Mouse (Mus musculus): Measurements from ENCODE around the gene Crhbp. TPM values are rescaled to one million over a fixed set of nuclear protein-coding genes. Genes with fewer than 3 reads are reported as not detected.

Crhbp gene
- polyA plus RNA-seq, 1 experiment from 2014 or later = 0.05 TPM

DNA sequence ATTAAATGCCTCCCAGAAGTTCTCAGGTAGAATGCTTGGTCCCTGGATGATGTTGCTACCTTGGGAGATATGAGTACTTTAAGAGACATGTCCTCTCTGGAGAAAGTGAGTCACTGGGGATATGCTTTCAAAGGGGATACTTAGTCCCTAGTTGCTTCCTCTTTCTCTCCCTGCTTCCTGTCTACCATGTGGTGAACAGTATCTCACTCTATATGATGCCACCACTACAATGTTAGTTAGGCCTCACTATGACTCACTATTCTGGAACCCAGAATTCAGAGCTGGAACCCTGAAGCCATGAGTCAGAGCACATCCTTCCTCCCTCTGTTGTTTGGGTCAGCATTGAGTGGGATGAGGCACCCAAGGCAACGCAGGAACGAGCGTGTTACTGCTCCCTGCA lies 17.2 kb downstream of the Crhbp start:
- ATAC-seq (ENCODE audit: low FRiP score, low TSS enrichment) (no peak), DNase-seq (ENCODE audit: low spot score) (no peak)
- TF ChIP-seq EP300 (optimal IDR thresholded peaks at IDR 0.05) = no peak
- no peak for TF ChIP-seq CTCF (IDR thresholded peaks at IDR 0.05; ENCODE audit: low read depth)
- Histone ChIP-seq H3K4me2 (replicated peaks; ENCODE audit: low read depth) (no peak overlapping the region), H3K27ac (replicated peaks) (no peak overlapping the region), H3K4me1 (replicated peaks; ENCODE audit: control insufficient read depth, insufficient read depth) (no peaks in the 10 kb centered on the region), H3K4me3 (ENCODE audit: low read depth, low read length) (no peak overlapping the region), H3K9me3 (ENCODE audit: control insufficient read depth, low read length) (no peaks in the 10 kb centered on the region), H3K9ac (ENCODE audit: low read length) (no peak overlapping the region), H3K27me3 (ENCODE audit: control insufficient read depth, insufficient read depth, low read length) (no peaks in the 10 kb centered on the region), H3K36me3 (ENCODE audit: control insufficient read depth, insufficient read depth, low read length) (no peaks in the 10 kb centered on the region)
- WGBS = 79% methylated on average over 3 of the region's 3 CpGs

DNA sequence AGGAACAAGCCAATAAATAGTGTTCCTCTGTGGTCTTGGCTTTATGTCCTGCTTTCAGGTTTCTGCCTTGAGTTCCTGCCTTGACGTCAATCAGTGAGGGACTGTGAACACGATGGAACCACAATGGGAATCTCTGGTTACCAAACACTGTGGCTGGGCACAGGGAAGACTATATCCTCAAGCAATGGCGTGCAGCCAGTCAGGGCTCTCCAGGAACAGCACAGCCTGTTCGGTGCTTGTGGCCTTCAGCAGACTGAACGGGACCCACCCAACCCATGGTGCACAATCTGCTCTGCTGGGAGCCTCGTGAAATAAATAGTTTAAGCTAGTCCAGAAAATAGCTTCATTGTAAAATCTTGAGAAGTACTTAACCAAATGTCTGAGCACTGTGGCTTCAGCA lies 18.3 kb downstream of the Crhbp start:
- Histone ChIP-seq H3K27ac (replicated peaks) (no peak overlapping the region), H3K9me3 (ENCODE audit: control insufficient read depth, low read length) (no peaks in the 10 kb centered on the region), H3K4me2 (replicated peaks; ENCODE audit: low read depth) (no peak overlapping the region), H3K9ac (ENCODE audit: low read length) (no peak overlapping the region), H3K27me3 (ENCODE audit: control insufficient read depth, insufficient read depth, low read length) (no peaks in the 10 kb centered on the region), H3K4me3 (ENCODE audit: low read depth, low read length) (no peak overlapping the region), H3K36me3 (ENCODE audit: control insufficient read depth, insufficient read depth, low read length) (no peaks in the 10 kb centered on the region), H3K4me1 (replicated peaks; ENCODE audit: control insufficient read depth, insufficient read depth) (no peaks in the 10 kb centered on the region)
- WGBS = 81% methylated on average over 6 of the region's 6 CpGs
- DNase-seq (ENCODE audit: low spot score) = no peak
- TF ChIP-seq EP300 (optimal IDR thresholded peaks at IDR 0.05) = no peak
- TF ChIP-seq CTCF (IDR thresholded peaks at IDR 0.05; ENCODE audit: low read depth) = no peak
- ATAC-seq (ENCODE audit: low FRiP score, low TSS enrichment) = no peak

DNA sequence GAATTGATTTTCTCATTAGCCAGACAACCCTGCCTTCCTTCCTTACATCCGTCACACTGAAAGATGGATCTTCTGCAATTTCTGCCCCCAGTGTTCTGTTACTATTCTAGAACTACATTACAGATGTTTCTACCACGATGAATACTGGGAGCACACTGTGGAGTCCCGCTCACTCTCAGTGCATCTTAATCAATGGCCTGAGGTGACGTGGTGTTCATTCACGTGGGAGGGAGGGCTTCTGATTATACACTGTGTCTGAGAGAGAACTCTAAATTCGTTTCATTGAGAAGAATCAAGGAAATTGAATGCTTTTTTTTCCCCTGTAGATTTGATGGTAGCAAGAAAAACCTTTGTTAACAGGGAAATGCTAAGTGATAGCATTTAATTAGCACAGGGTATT lies 19.2 kb downstream of the Crhbp start:
- Histone ChIP-seq H3K9ac (ENCODE audit: low read length) (no peak overlapping the region), H3K9me3 (ENCODE audit: control insufficient read depth, low read length) (no peaks in the 10 kb centered on the region), H3K27ac (replicated peaks) (no peak overlapping the region), H3K27me3 (ENCODE audit: control insufficient read depth, insufficient read depth, low read length) (no peaks in the 10 kb centered on the region), H3K4me2 (replicated peaks; ENCODE audit: low read depth) (no peak overlapping the region), H3K4me3 (ENCODE audit: low read depth, low read length) (no peak overlapping the region), H3K36me3 (ENCODE audit: control insufficient read depth, insufficient read depth, low read length) (no peaks in the 10 kb centered on the region), H3K4me1 (replicated peaks; ENCODE audit: control insufficient read depth, insufficient read depth) (no peaks in the 10 kb centered on the region)
- DNase-seq (ENCODE audit: low spot score) = no peak
- TF ChIP-seq EP300 (optimal IDR thresholded peaks at IDR 0.05) (no peak), CTCF (IDR thresholded peaks at IDR 0.05; ENCODE audit: low read depth) (no peak)
- WGBS = 62% methylated on average over 6 of the region's 6 CpGs
- no peak for ATAC-seq (ENCODE audit: low FRiP score, low TSS enrichment)

DNA sequence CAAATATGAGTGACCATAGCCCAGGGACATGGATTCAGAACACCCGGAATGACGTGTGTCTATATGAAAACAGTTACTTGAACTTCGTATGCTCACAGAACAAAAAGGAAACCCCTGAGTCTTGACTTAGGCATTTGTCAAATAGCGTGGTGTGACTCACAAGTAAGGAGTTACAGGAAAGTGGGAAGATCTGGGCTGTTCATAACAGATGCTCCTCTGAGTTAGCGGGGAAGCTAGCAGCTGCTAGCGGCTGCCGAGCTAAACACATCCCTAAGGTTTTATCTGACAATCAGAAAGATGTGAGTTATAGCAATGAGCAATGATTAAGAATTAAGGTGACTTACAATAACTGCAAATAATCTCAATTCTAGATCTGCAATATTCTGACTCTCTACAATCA lies 19.8 kb downstream of the Crhbp start:
- no peak for TF ChIP-seq EP300 (optimal IDR thresholded peaks at IDR 0.05)
- TF ChIP-seq CTCF (IDR thresholded peaks at IDR 0.05; ENCODE audit: low read depth) = no peak
- no peak for ATAC-seq (ENCODE audit: low FRiP score, low TSS enrichment)
- Histone ChIP-seq H3K36me3 (ENCODE audit: control insufficient read depth, insufficient read depth, low read length) (no peaks in the 10 kb centered on the region), H3K4me1 (replicated peaks; ENCODE audit: control insufficient read depth, insufficient read depth) (no peaks in the 10 kb centered on the region), H3K27me3 (ENCODE audit: control insufficient read depth, insufficient read depth, low read length) (no peaks in the 10 kb centered on the region), H3K27ac (replicated peaks) (no peak overlapping the region), H3K4me2 (replicated peaks; ENCODE audit: low read depth) (no peak overlapping the region), H3K9me3 (ENCODE audit: control insufficient read depth, low read length) (no peaks in the 10 kb centered on the region), H3K4me3 (ENCODE audit: low read depth, low read length) (no peak overlapping the region), H3K9ac (ENCODE audit: low read length) (no peak overlapping the region)
- DNase-seq (ENCODE audit: low spot score) = no peak
- WGBS = 38% methylated on average over 7 of the region's 7 CpGs

DNA sequence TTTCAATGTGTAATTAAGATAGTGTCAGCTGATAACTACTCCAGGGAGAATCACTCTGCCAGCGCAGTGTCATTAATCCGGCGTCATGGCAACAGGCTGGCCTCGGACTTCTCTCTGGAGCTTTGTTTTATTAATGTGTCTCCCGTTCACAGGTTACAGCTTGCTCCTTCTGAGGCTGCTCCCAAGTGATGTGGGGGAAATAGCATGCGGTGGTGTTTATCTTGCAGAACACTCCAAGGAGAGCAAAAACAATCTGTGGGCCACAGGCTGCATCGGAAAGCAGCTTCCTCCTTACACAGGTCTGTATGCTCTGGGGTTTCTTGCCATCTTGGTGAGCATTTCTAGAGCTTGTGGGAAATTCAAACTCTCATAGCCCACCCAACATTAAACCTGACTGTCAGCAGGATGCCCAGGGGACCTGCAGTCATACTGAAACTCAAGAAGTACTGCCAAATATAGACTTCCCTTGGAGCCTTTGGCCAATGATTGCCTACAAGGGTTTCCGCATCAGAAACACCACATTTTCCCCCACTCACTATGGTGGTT lies 25.4 kb downstream of the Crhbp start:
- TF ChIP-seq CTCF (IDR thresholded peaks at IDR 0.05; ENCODE audit: low read depth) (no peak), EP300 (optimal IDR thresholded peaks at IDR 0.05) (no peak)
- no peaks in the 10 kb centered on the region for H3K9me3 ChIP-seq (ENCODE audit: control insufficient read depth, low read length)
- no peak overlapping the region for H3K4me2 ChIP-seq (replicated peaks; ENCODE audit: low read depth)
- no peak for DNase-seq (ENCODE audit: low spot score)
- 14% methylated on average over 8 of the region's 8 CpGs for WGBS
- H3K36me3 ChIP-seq (ENCODE audit: control insufficient read depth, insufficient read depth, low read length) = no peaks in the 10 kb centered on the region
- H3K4me1 ChIP-seq (replicated peaks; ENCODE audit: control insufficient read depth, insufficient read depth) = no peaks in the 10 kb centered on the region
- no peaks in the 10 kb centered on the region for H3K27me3 ChIP-seq (ENCODE audit: control insufficient read depth, insufficient read depth, low read length)
- no peak overlapping the region for H3K27ac ChIP-seq (replicated peaks)
- H3K9ac ChIP-seq (ENCODE audit: low read length) = no peak overlapping the region
- ATAC-seq (ENCODE audit: low FRiP score, low TSS enrichment) = no peak
- no peak overlapping the region for H3K4me3 ChIP-seq (ENCODE audit: low read depth, low read length)

DNA sequence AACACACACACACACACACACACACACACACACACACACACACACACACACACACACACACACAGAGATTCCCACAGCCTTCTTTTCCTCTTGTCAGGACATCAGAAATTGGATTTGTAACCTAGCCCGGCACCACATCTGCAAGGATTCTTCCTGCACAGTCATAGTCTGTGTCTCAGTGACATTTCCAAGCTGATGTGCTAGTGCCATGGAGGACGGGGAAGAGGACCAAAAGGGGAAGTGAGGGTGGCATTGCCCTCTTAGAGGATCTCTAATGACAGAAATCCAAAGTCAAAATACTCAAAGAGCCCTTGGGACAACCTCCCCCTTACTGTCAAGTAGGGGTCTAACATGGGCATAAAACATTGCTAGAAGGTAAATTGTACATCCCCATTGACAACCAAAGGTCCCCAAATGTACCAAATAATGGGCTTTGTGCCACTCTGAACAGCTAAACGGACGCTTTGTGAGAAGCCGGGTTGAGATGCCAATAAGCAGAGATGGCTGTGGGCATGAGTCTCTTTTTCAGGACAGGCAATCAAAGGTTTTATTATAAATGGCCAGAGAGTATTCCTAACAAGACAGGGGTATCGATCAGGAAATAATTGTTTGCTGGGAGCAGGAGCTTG lies 26.0 kb downstream of the Crhbp start:
- Histone ChIP-seq H3K9ac (ENCODE audit: low read length) (no peak overlapping the region), H3K27me3 (ENCODE audit: control insufficient read depth, insufficient read depth, low read length) (no peaks in the 10 kb centered on the region), H3K4me1 (replicated peaks; ENCODE audit: control insufficient read depth, insufficient read depth) (no peaks in the 10 kb centered on the region), H3K4me3 (ENCODE audit: low read depth, low read length) (no peak overlapping the region), H3K9me3 (ENCODE audit: control insufficient read depth, low read length) (no peaks in the 10 kb centered on the region), H3K27ac (replicated peaks) (no peak overlapping the region), H3K36me3 (ENCODE audit: control insufficient read depth, insufficient read depth, low read length) (no peaks in the 10 kb centered on the region), H3K4me2 (replicated peaks; ENCODE audit: low read depth) (no peak overlapping the region)
- TF ChIP-seq CTCF (IDR thresholded peaks at IDR 0.05; ENCODE audit: low read depth) (no peak), EP300 (optimal IDR thresholded peaks at IDR 0.05) (no peak)
- no peak for DNase-seq (ENCODE audit: low spot score)
- no peak for ATAC-seq (ENCODE audit: low FRiP score, low TSS enrichment)
- 46% methylated on average over 6 of the region's 6 CpGs for WGBS
